Mouse (Mus musculus) MEL (cell line): ENCODE data around the gene Fam102a.

Source experiments
- KAT2A ChIP-seq: conservative IDR thresholded peaks from 2 replicates; pipeline ENCODE4 v1.6.1; 2012; ENCODE audit warnings: low read depth, low read length, improper control_type of control experiment, inconsistent platforms
- POLR2A ChIP-seq, 2 experiments: IDR thresholded peaks; 2 replicates each; pipeline ENCODE4 v1.6.1; 2011 to 2012; ENCODE audit warnings: low read length in 2 of 2, mild to moderate bottlenecking in 2 of 2, control low read depth in 1 of 2, improper control_type of control experiment in 1 of 2, low read depth in 1 of 2, moderate library complexity in 1 of 2; ENCODE audit not compliant: control insufficient read depth in 1 of 2, insufficient read depth in 1 of 2, poor library complexity in 1 of 2

- TF ChIP-seq KAT2A (no peak), POLR2A (IDR thresholded peaks at IDR 0.05; ENCODE audit: control insufficient read depth in 1 of 2, insufficient read depth in 1 of 2, low read depth in 1 of 2, low read length in 2 of 2, poor library complexity in 1 of 2) (no peak)
These were observed 3.3 kb downstream of the Fam102a start for GRCm38 (mm10) chr2:32538461-32538860.
